Mouse (Mus musculus): ENCODE results near the gene Wfdc9. TPM values are rescaled to one million over a fixed set of nuclear protein-coding genes. Genes with fewer than 3 reads are reported as not detected.

Wfdc9 gene
- polyA plus RNA-seq (2016; fragmentation: Nextera tagmentation; extraction: Ambion mirVana), result not detected in 2 replicates

DNA sequence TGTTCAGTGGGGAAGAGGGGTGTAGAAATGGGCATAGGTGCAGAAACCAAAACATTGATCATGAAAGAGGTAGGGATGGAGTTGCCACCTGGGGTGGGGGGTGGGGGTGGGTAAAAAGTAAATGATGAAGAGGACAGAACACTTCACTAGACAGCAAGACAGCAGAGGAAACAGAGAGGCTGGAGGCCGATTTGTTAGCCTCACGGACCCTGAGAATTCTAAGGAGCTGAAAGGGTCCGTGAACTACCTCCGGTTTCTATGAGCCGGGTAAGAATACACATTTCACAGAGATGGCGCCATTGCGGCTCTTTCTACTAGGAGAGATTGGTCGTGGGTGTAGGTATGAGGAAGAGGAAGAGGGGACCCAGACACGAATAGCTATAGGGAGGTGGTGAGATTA is at the start of gene Wfdc9:
Wfdc9 (minus strand) TSS at position 101 of the 400 bp plus-strand sequence.
- ATAC-seq (ENCODE audit: low FRiP score), result no peak
- H3K36me3 ChIP-seq, result no peaks in the 10 kb centered on the region
- H3K27ac ChIP-seq, result no peak within 1 kb of the TSS
- no peak within 1 kb of the TSS for H3K9ac ChIP-seq
- H3K4me2 ChIP-seq (replicated peaks), result no peak within 1 kb of the TSS
- no peaks in the 10 kb centered on the region for H3K27me3 ChIP-seq
- WGBS, result 83% methylated on average over 9 of the region's 9 CpGs
- H3K4me3 ChIP-seq, result no peak within 1 kb of the TSS
- no peaks in the 10 kb centered on the region for H3K9me3 ChIP-seq (replicated peaks)
- no peaks in the 10 kb centered on the region for H3K4me1 ChIP-seq

DNA sequence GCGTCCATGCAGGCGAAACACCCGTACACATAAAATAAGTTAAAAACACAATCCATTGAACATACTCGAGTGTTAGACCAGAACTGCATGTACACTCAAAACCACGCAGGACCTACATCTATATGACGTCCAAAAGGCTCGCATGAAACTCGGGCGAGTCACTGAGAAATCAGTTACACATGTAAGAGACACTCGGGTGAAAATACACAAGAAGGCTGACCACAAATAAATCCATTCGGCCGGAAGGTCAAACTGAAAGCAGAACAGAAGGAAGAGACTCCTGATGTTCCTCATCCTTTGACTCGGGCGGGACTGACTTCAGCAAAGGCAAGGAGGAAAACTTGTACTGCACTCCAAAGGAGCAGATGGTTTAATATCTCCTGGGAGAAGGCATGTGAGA is 49.6 kb upstream of the Wfdc9 start:
- no peaks in the 10 kb centered on the region for H3K9me3 ChIP-seq (replicated peaks)
- H3K36me3 ChIP-seq, result no peaks in the 10 kb centered on the region
- no peak overlapping the region for H3K4me3 ChIP-seq
- no peak overlapping the region for H3K4me2 ChIP-seq (replicated peaks)
- no peak for ATAC-seq (ENCODE audit: low FRiP score)
- H3K9ac ChIP-seq, result no peak overlapping the region
- H3K27me3 ChIP-seq, result no peaks in the 10 kb centered on the region
- H3K4me1 ChIP-seq, result no peaks in the 10 kb centered on the region
- WGBS, result 88% methylated on average over 14 of the region's 14 CpGs
- H3K27ac ChIP-seq, result no peak overlapping the region

DNA sequence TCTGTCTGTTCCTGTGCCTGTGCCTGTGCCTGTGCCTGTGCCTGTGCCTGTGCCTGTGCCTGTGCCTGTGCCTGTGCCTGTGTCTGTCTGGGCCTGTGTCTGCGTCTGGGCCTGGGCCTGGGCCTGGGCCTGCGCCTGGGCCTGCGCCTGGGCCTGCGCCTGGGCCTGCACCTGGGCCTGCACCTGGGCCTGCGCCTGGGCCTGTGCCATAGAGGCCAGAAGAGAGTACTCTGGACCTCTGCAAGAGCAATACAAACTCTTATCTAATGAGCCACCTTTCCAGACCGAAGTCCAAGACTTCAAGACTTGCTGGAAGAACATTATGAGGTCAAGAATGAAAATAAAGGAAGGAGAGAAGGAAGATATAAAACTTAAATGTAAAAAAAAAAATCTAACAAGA is 48.9 kb upstream of the Wfdc9 start:
- no peaks in the 10 kb centered on the region for H3K36me3 ChIP-seq
- no peak overlapping the region for H3K4me2 ChIP-seq (replicated peaks)
- H3K27me3 ChIP-seq, result no peaks in the 10 kb centered on the region
- H3K4me3 ChIP-seq, result no peak overlapping the region
- WGBS, result 94% methylated on average over 6 of the region's 6 CpGs
- no peak overlapping the region for H3K27ac ChIP-seq
- no peak overlapping the region for H3K9ac ChIP-seq
- H3K9me3 ChIP-seq (replicated peaks), result no peaks in the 10 kb centered on the region
- no peaks in the 10 kb centered on the region for H3K4me1 ChIP-seq
- no peak for ATAC-seq (ENCODE audit: low FRiP score)

DNA sequence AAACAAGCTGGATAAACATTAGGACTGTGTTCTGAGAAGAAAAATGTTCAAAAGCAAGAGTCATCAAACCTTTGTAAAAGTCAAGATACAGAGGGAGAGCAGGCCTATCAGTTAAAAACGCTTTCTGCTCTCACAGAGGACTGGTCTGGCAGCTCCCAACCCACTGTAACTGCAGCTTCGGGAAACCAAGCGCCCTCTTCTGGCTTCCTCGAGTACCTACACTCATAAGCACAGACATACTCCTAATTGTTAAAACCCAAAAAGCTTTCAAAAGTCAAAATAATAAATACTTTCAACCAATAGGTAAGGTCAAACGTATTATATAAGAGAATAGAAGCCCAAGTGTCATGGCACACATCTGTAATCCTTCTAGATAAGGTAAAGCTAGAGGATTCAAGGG is 47.9 kb upstream of the Wfdc9 start:
- H3K4me1 ChIP-seq, result no peaks in the 10 kb centered on the region
- no peaks in the 10 kb centered on the region for H3K36me3 ChIP-seq
- WGBS, result 78% methylated on average over 5 of the region's 5 CpGs
- H3K4me2 ChIP-seq (replicated peaks), result no peak overlapping the region
- no peaks in the 10 kb centered on the region for H3K9me3 ChIP-seq (replicated peaks)
- no peak overlapping the region for H3K4me3 ChIP-seq
- ATAC-seq (ENCODE audit: low FRiP score), result no peak
- no peak overlapping the region for H3K9ac ChIP-seq
- H3K27ac ChIP-seq, result no peak overlapping the region
- no peaks in the 10 kb centered on the region for H3K27me3 ChIP-seq

DNA sequence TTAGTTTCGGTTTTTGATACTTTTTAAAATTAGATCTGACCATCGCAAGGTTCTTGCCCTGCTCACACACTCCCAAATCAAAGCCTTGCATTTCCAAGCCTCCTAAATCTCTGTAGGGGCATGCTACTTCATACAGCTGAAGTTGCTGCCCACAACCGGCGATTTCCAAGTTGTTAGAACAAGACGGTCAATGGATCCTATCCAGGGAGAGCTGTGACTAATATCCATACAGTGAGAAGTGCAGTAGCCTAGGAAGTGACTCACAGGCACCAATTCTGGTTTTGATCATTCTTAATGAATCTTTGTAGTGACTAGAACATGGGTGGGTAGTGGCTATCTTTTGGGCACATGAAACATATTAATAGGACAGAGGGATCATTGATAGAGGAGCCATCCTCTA is 45.4 kb upstream of the Wfdc9 start:
- ATAC-seq (ENCODE audit: low FRiP score), result no peak
- 93% methylated on average over 5 of the region's 5 CpGs for WGBS

DNA sequence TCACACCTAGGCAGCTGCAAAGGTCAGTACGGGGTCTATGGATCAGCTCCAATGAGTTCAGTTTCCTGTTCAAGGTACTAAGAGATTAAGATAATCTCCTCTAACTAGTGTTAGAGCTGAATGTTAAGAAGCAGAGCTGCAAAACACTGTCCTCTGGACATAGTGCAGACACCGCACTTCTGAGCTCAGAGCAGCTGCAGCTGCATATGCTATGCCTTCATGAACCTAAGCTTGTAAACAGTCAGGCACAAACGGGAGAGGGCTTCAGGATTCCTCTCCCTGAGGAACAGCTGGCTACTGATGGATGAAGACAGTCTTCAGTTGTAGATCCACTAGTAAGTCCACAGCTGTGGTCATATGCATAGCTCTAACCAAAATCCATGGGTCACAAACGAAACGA is 44.6 kb upstream of the Wfdc9 start:
- no peak overlapping the region for H3K9ac ChIP-seq
- no peaks in the 10 kb centered on the region for H3K36me3 ChIP-seq
- H3K27ac ChIP-seq, result no peak overlapping the region
- 86% methylated on average over 5 of the region's 5 CpGs for WGBS
- no peak for ATAC-seq (ENCODE audit: low FRiP score)
- no peak overlapping the region for H3K4me2 ChIP-seq (replicated peaks)
- no peaks in the 10 kb centered on the region for H3K9me3 ChIP-seq (replicated peaks)
- no peaks in the 10 kb centered on the region for H3K4me1 ChIP-seq
- no peaks in the 10 kb centered on the region for H3K27me3 ChIP-seq
- no peak overlapping the region for H3K4me3 ChIP-seq

More for the DNA sequence above, 45.4 kb upstream of the Wfdc9 start:
- Histone ChIP-seq H3K4me1 (no peaks in the 10 kb centered on the region), H3K9ac (no peak overlapping the region), H3K36me3 (no peaks in the 10 kb centered on the region), H3K27me3 (no peaks in the 10 kb centered on the region), H3K9me3 (replicated peaks) (no peaks in the 10 kb centered on the region), H3K27ac (no peak overlapping the region), H3K4me2 (replicated peaks) (no peak overlapping the region), H3K4me3 (no peak overlapping the region)

DNA sequence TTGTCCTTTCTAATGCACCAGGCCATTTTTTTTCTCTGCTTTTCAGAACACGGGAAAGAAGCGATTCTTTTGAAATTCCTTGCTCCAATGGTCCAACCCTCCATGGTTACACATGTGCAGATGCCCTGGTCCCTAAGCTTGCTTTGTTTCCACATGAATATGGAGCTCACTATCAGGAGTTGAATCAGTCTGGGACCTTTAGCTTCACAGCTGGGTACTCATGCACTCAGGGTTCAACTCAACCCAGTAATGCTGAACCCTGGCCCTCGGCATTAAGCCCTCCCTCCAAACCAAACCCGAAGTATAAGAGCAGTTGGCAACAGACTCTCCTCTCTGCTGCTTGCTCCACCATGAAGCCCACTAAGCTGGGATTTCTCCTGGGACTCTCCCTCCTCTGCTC is 41.8 kb upstream of the Wfdc9 start, which contains the start of gene Spint4:
Spint4 (plus strand) TSS at position 301 of the 400 bp plus-strand sequence.
- Histone ChIP-seq H3K4me3 (no peak within 1 kb of the TSS), H3K27me3 (no peaks in the 10 kb centered on the region; the same call in 1 of the 2 replicates), H3K36me3 (no peaks in the 10 kb centered on the region), H3K9ac (no peak within 1 kb of the TSS), H3K4me1 (no peaks in the 10 kb centered on the region), H3K4me2 (replicated peaks) (no peak within 1 kb of the TSS), H3K27ac (no peak within 1 kb of the TSS), H3K9me3 (replicated peaks) (no peaks in the 10 kb centered on the region)
- no peak for ATAC-seq (ENCODE audit: low FRiP score)
- 83% methylated on average over 4 of the region's 4 CpGs for WGBS

DNA sequence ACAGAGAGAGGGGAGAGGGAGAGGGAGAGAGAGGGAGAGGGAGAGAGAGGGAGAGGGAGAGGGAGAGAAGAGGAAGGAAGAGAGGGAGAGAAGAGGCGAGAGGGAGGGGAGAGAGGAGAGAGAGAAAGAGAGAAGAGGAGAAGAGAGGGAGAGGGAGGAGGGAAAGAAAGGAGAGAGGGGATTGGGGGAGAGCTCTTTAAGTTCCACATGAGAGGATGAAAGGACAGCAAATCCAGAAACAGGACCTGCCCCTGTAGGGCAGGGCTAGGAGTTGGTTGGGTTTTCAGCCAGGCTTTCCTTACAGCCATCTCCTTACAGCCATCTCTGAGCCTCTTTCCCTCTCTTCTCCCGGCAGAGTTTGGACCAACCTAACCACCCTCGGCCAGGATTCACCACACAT is 28.4 kb upstream of the Wfdc9 start, which contains the start of gene Wfdc13:
Wfdc13 (plus strand) TSS at position 301 of the 400 bp plus-strand sequence.
- WGBS, result 68% methylated on average over 3 of the region's 3 CpGs

DNA sequence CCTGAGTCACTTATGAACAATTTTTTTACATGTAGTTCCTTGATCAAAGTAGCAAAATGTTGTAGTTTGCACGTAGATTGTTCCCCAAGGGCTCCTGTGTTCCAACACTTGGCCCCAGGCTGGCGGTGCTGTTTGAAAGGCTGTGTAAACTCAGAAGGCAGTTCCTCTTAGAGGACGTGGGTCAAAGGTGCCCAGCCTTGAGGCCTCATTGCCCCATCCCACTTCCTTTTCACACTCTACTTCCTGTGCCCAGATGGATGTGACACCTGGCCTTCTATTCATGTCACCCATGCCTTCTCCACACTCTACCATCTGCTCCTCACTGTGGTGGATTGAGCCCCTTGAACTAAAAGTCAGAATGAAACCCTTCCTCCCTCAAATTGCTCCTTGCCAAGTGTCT is 23.5 kb upstream of the Wfdc9 start:
- Histone ChIP-seq H3K4me1 (0 out of 2 replicates have a peak, but pooled peaks cover 6% of the 10 kb centered on the region), H3K27me3 (no peaks in the 10 kb centered on the region), H3K9ac (no peak overlapping the region), H3K4me2 (replicated peaks) (no peak overlapping the region), H3K36me3 (no peaks in the 10 kb centered on the region), H3K4me3 (no peak overlapping the region), H3K27ac (no peak overlapping the region), H3K9me3 (replicated peaks) (0 out of 2 replicates have a peak, but pooled peaks cover 3% of the 10 kb centered on the region)
- ATAC-seq (ENCODE audit: low FRiP score), result no peak
- 45% methylated on average over 3 of the region's 3 CpGs for WGBS

More for the DNA sequence above, 28.4 kb upstream of the Wfdc9 start, which contains the start of gene Wfdc13:
- Histone ChIP-seq H3K4me3 (no peak within 1 kb of the TSS), H3K27me3 (no peaks in the 10 kb centered on the region), H3K4me1 (no peaks in the 10 kb centered on the region), H3K4me2 (replicated peaks) (no peak within 1 kb of the TSS), H3K9me3 (replicated peaks) (no peaks in the 10 kb centered on the region), H3K27ac (no peak within 1 kb of the TSS), H3K9ac (no peak within 1 kb of the TSS), H3K36me3 (no peaks in the 10 kb centered on the region)
- no peak for ATAC-seq (ENCODE audit: low FRiP score)

DNA sequence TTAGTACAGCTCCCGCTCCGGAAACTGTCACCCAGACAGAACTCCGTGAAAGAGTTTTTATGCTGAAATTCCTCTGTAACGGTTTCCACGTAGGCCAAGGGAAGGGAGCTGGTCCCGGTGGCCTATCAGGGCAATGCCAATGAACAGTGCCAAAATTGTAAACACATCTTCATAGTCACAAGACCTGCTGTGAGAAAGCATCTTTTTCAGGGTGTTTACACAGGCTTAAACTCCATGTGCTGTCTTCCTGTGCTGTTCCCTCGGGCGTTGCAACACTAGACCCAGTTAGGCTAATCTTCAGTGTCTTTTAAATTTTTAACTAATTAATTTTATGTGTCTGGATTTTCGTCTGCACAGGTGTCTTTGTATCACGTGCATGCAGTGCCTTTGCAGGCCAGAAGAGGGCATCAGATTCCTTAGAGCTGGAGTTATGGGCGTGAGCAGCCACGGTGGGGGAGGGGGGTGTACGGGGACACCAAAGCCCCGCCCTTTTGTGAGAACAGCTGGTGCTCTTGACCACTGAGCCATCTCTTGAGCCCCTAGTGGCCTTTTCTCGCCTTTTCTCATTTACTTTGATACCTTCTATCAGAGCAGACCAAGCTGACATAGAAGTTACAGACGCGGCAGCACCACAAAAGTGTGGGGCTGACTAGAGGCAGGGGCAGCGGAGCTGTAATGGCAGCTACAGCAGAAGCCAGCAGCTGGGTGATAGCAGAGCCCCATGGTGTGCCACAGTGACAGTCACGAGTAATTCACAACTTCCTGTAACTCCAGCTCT is 22.7 kb upstream of the Wfdc9 start:
- 21% methylated on average over 19 of the region's 19 CpGs for WGBS

DNA sequence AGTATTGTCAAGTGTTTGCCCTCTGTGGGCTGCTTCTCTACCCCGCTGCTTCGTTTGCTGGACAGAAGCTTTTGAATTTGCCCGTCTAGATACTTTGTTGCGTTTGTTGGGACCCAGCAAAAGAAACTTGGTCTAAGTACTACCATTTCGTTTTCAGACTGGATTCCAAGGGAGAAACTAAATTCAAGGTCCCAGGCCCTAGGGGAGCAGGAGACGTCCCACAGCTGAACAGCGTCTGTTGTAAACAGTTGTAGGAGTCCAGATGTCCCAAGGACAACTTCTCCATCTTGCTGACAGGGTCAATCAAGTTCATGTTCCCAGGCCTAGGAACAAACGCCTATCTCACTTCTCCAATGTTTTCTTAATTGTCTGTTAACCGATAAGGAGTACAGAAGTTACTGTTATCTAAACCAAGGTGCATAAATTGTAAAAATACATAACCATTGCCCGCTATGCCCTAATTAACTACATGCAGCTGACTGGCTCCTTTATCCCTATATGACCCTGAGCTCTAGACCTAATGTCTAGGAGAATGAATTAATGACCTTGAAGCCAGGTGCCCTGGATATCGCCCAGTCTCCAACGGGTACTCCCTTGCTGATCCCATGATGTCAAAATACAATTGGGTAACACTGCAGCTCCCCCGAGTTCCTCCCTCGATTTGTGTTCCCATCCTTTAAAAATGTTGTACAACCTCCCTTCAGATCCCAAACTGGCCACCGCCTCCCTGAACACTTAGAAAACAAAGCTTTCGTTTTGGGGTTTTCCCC is 20.7 kb upstream of the Wfdc9 start:
- no peak for ATAC-seq (ENCODE audit: low FRiP score)
- H3K36me3 ChIP-seq, result no peaks in the 10 kb centered on the region
- no peak overlapping the region for H3K4me2 ChIP-seq (replicated peaks)
- WGBS, result 86% methylated on average over 16 of the region's 16 CpGs
- H3K9me3 ChIP-seq (replicated peaks), result 0 out of 2 replicates have a peak, but pooled peaks cover 3% of the 10 kb centered on the region
- H3K4me1 ChIP-seq, result 0 out of 2 replicates have a peak, but pooled peaks cover 6% of the 10 kb centered on the region
- H3K27me3 ChIP-seq, result no peaks in the 10 kb centered on the region
- no peak overlapping the region for H3K9ac ChIP-seq
- H3K27ac ChIP-seq, result no peak overlapping the region
- no peak overlapping the region for H3K4me3 ChIP-seq

More for the DNA sequence above, 22.7 kb upstream of the Wfdc9 start:
- Histone ChIP-seq H3K4me2 (replicated peaks) (peak overlapping the region; percentile 50), H3K4me3 (peak overlapping the region; percentile 26), H3K27me3 (no peaks in the 10 kb centered on the region), H3K36me3 (no peaks in the 10 kb centered on the region), H3K27ac (no peak overlapping the region), H3K4me1 (0 out of 2 replicates have a peak, but pooled peaks cover 6% of the 10 kb centered on the region), H3K9ac (no peak overlapping the region), H3K9me3 (replicated peaks) (0 out of 2 replicates have a peak, but pooled peaks cover 3% of the 10 kb centered on the region)
- peak; percentile 60; the same call in 1 of the 2 replicates for ATAC-seq (ENCODE audit: low FRiP score)

DNA sequence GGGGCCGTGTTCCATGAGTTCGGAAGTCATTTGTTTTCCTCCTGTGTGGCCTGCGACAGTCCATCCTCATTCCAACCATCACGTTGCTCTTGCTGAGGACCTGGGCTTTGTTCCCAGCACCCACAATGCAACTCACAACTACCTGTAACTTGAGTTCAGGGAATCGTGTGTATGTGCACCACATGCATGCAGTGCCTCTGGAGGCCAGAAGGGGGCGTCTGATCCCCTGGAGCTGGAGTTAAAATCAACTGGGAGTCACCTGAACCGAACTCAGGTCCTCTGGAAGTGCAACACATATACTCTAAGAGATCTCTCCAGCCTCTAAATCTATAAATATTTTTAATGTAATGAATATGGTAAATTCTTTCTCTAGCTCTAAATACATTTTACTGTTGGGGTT is 19.7 kb upstream of the Wfdc9 start:
- Histone ChIP-seq H3K9me3 (replicated peaks) (0 out of 2 replicates have a peak, but pooled peaks cover 3% of the 10 kb centered on the region), H3K9ac (no peak overlapping the region), H3K4me3 (no peak overlapping the region), H3K27ac (no peak overlapping the region), H3K4me2 (replicated peaks) (no peak overlapping the region), H3K27me3 (no peaks in the 10 kb centered on the region), H3K36me3 (no peaks in the 10 kb centered on the region), H3K4me1 (0 out of 2 replicates have a peak, but pooled peaks cover 6% of the 10 kb centered on the region)
- WGBS, result 76% methylated on average over 7 of the region's 7 CpGs
- no peak for ATAC-seq (ENCODE audit: low FRiP score)

Measured in hindbrain, embryonic 12.5 days (tissue).